Mouse (Mus musculus) kidney, embryonic 15.5 days (tissue): ENCODE results near the gene Zfp579. TPM values are rescaled to one million over a fixed set of nuclear protein-coding genes. Genes with fewer than 3 reads are reported as not detected.
"Not testable (repeated sequence)": the region's sequence is repeated elsewhere in the genome, so short reads cannot be mapped to it uniquely, and the experiment has no call there.

Experiments
- ATAC-seq: fragments of 200-750 bp; cut with Nextera tagmentation; replicated peaks from 2 replicates; pipeline ENCODE4 v1.8.0; 2017; ENCODE audit warnings: moderate TSS enrichment; ENCODE audit not compliant: low FRiP score
- H3K27ac ChIP-seq: fragments of 300-500 bp; sonication (generic); 2 replicates; pipeline ENCODE4 v1.5.1; 2015; ENCODE audit warnings: mild to moderate bottlenecking, inconsistent platforms
- H3K27me3 ChIP-seq: fragments of 300-500 bp; sonication (generic); 2 replicates; pipeline ENCODE4 v1.6.1; 2015; ENCODE audit warnings: inconsistent platforms
- H3K36me3 ChIP-seq: fragments of 300-500 bp; sonication (generic); 2 replicates; pipeline ENCODE4 v1.6.1; 2015; ENCODE audit warnings: inconsistent platforms
- H3K4me1 ChIP-seq: fragments of 300-500 bp; sonication (generic); 2 replicates; pipeline ENCODE4 v1.6.1; 2015; ENCODE audit warnings: inconsistent platforms
- H3K4me2 ChIP-seq: fragments of 300-500 bp; sonication (generic); 2 replicates; pipeline ENCODE4 v1.6.1; 2015; ENCODE audit warnings: moderate library complexity, mild to moderate bottlenecking, inconsistent platforms
- H3K4me3 ChIP-seq: fragments of 300-500 bp; sonication (generic); replicated peaks from 2 replicates; pipeline ENCODE4 v1.5.1; 2015; ENCODE audit warnings: mild to moderate bottlenecking, inconsistent platforms
- H3K9ac ChIP-seq: fragments of 300-500 bp; sonication (generic); 2 replicates; pipeline ENCODE4 v1.6.1; 2015; ENCODE audit warnings: mild to moderate bottlenecking, inconsistent platforms
- H3K9me3 ChIP-seq: fragments of 300-500 bp; sonication (generic); replicated peaks from 2 replicates; pipeline ENCODE4 v1.6.1; 2016; ENCODE audit warnings: inconsistent platforms
- WGBS: fragments of 180-500 bp; shearing (Covaris S2); methylation state at CpG from one replicate; pipeline ENCODE4 v1.1.7; 2015; ENCODE audit warnings: mixed read lengths; 5-methylcytosine and 5-hydroxymethylcytosine counted together
- polyA plus RNA-seq: library from polyadenylated mRNA; unstranded; fragments of >200 nt; fragmentation: Nextera tagmentation; extraction: Ambion mirVana; gene quantifications from 2 replicates; pipeline ENCODE4 v1.2.1, GENCODE M21; 2015

Zfp579 gene
- polyA plus RNA-seq, 1 experiment from 2014 or later: 39.9 TPM

DNA sequence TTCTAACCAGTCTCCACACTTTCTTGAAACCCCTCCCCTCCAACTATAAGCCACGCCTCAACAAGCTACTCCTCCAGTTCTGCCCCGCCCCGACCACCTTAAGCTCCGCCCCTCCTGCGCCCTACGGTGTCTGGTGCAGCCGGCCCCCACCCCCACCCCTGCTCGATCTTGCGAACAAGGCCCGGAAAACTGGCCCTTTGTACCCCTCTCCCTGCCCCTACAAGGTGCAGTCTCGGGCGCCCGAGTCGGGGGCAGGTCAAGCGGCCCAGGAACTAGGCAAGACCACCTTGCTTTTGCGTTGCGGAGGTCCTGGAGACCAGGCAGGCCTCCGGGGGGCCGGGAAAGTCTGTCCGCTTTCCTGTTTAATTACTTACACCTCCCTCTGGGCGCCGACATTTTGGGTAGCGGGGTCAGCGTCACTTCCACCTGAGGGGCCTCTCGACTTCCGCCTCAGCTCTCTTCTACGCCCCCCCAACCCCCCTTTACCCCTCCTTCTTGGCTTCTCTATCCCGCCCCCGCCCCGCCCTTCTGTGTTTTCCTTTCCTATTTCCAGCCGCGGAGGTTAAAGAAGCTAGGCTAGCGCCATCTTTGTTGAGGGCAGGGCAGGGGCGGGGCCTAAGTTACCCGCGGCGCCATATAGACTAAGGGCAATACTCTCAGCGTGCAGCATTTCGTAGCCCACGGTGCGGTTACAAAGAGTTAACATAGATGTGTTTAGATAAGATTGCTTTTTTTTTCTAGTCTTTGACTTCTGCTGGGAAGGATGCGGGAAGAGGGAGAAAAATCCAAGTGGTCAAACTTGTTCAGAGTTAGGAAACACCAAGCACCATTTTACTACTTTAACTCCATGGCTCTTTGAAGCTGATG lies 18.5 kb upstream of the Zfp579 start, which contains the start of the genes Zfp524 and Fiz1:
Zfp524 (plus strand) TSS at position 165 of the 867 bp plus-strand sequence.
Fiz1 (minus strand) TSS at position 447 of the 867 bp plus-strand sequence.
- peak within 1 kb of the TSS; percentile 64 for H3K4me2 ChIP-seq
- no peaks in the 10 kb centered on the region for H3K27me3 ChIP-seq
- peaks cover 25% of the 10 kb centered on the region for H3K4me1 ChIP-seq
- WGBS: 0% methylated on average over 42 of the region's 42 CpGs
- peak within 1 kb of the TSS; percentile 99 for H3K27ac ChIP-seq
- no peaks in the 10 kb centered on the region for H3K9me3 ChIP-seq
- H3K36me3 ChIP-seq: peaks cover 51% of the 10 kb centered on the region
- ATAC-seq: peak; percentile 82
- H3K4me3 ChIP-seq: peak within 1 kb of the TSS; percentile 76
- peak within 1 kb of the TSS; percentile 88 for H3K9ac ChIP-seq

- WGBS: 91% methylated on average over 27 of the region's 27 CpGs
- Histone ChIP-seq H3K9me3 (no peaks in the 10 kb centered on the region), H3K4me1 (peaks cover 15% of the 10 kb centered on the region), H3K9ac (no peak overlapping the region), H3K4me3 (peak overlapping the region; percentile 76), H3K27ac (no peak overlapping the region), H3K4me2 (peak overlapping the region; percentile 64), H3K36me3 (peaks cover 63% of the 10 kb centered on the region), H3K27me3 (no peaks in the 10 kb centered on the region)
- ATAC-seq: no peak
These were observed 16.9 kb upstream of the Zfp579 start for GRCm38 (mm10) chr7:5012681-5013513.

GRCm38 (mm10) chr7:5008229-5008628 lies 12.3 kb upstream of the Zfp579 start:
- Histone ChIP-seq H3K27ac (no peak overlapping the region), H3K4me3 (no peak overlapping the region)

GRCm38 (mm10) chr7:5002876-5003275 lies 6.9 kb upstream of the Zfp579 start:
- H3K27ac ChIP-seq, H3K9me3 ChIP-seq, H3K27me3 ChIP-seq, H3K4me1 ChIP-seq, ATAC-seq, H3K9ac ChIP-seq, H3K4me2 ChIP-seq, H3K4me3 ChIP-seq: not testable (repeated sequence)
- 69% methylated on average over 8 of the region's 8 CpGs for WGBS
- H3K36me3 ChIP-seq: peaks cover 14% of the 10 kb centered on the region

More at GRCm38 (mm10) chr7:5008229-5008628, 12.3 kb upstream of the Zfp579 start:
- Histone ChIP-seq H3K4me2 (no peak overlapping the region), H3K36me3 (peaks cover 66% of the 10 kb centered on the region), H3K9ac (no peak overlapping the region), H3K4me1 (peaks cover 3% of the 10 kb centered on the region; the same call in 1 of the 2 replicates), H3K27me3 (no peaks in the 10 kb centered on the region), H3K9me3 (no peaks in the 10 kb centered on the region)
- WGBS: 97% methylated on average over 26 of the region's 26 CpGs
- no peak for ATAC-seq

GRCm38 (mm10) chr7:4999876-5000275 lies 3.9 kb upstream of the Zfp579 start:
- H3K4me3 ChIP-seq: no peak overlapping the region
- ATAC-seq: no peak
- no peak overlapping the region for H3K4me2 ChIP-seq
- no peak overlapping the region for H3K9ac ChIP-seq
- no peaks in the 10 kb centered on the region for H3K36me3 ChIP-seq
- no peak overlapping the region for H3K27ac ChIP-seq
- H3K27me3 ChIP-seq: no peaks in the 10 kb centered on the region
- H3K4me1 ChIP-seq: peaks cover 15% of the 10 kb centered on the region
- H3K9me3 ChIP-seq: no peaks in the 10 kb centered on the region
- WGBS: 67% methylated on average over 2 of the region's 2 CpGs

DNA sequence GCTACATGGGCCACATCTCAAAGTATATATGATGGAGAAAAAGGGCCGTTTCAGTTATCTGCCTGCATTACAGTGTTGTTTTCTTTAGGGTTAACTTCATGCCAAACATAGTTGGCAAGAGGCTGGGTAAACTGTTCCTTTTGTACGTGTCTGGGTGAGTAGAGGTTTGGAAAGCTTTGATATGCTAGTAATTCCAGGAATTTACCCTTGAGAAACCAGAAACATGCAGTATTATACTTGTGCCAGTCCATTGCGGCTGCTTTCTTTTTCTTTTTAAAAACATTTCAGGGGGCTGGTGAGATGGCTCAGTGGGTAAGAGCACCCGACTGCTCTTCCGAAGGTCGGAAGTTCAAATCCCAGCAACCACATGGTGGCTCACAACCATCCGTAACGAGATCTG lies 976 bp upstream of the Zfp579 start:
- H3K36me3 ChIP-seq: peaks cover 23% of the 10 kb centered on the region
- H3K4me1 ChIP-seq: peaks cover 27% of the 10 kb centered on the region
- WGBS: 70% methylated on average over 8 of the region's 8 CpGs
- H3K9me3 ChIP-seq: peaks cover 3% of the 10 kb centered on the region
- peak overlapping the region; percentile 68 for H3K4me3 ChIP-seq
- H3K4me2 ChIP-seq: peak overlapping the region; percentile 78
- peak overlapping the region; percentile 71 for H3K27ac ChIP-seq
- no peak for ATAC-seq
- peaks cover 7% of the 10 kb centered on the region; the same call in 1 of the 2 replicates for H3K27me3 ChIP-seq
- H3K9ac ChIP-seq: peak overlapping the region; percentile 79; the same call in 1 of the 2 replicates

- peaks cover 7% of the 10 kb centered on the region; the same call in 1 of the 2 replicates for H3K27me3 ChIP-seq
- H3K4me2 ChIP-seq: peak overlapping the region; percentile 78
- peaks cover 3% of the 10 kb centered on the region for H3K9me3 ChIP-seq
- H3K27ac ChIP-seq: peak overlapping the region; percentile 72
- peak overlapping the region; percentile 79 for H3K9ac ChIP-seq
- WGBS: 7% methylated on average over 18 of the region's 19 CpGs
- peaks cover 32% of the 10 kb centered on the region for H3K36me3 ChIP-seq
- peaks cover 27% of the 10 kb centered on the region for H3K4me1 ChIP-seq
- ATAC-seq: 0 out of 2 replicates have a peak, but pooled peaks have one; percentile 9
- H3K4me3 ChIP-seq: peak overlapping the region; percentile 68
These were observed 523 bp downstream of the Zfp579 start for GRCm38 (mm10) chr7:4995268-4996002.

- H3K36me3 ChIP-seq: peaks cover 32% of the 10 kb centered on the region
- WGBS: 56% methylated on average over 59 of the region's 59 CpGs
- peak overlapping the region; percentile 78 for H3K4me2 ChIP-seq
- H3K27me3 ChIP-seq: peaks cover 7% of the 10 kb centered on the region; the same call in 1 of the 2 replicates
- H3K9me3 ChIP-seq: peaks cover 3% of the 10 kb centered on the region
- H3K4me3 ChIP-seq: peak overlapping the region; percentile 68; the same call in 1 of the 2 replicates
- no peak overlapping the region for H3K27ac ChIP-seq
- H3K4me1 ChIP-seq: peaks cover 27% of the 10 kb centered on the region
- ATAC-seq: no peak; the same call in 1 of the 2 replicates
- no peak overlapping the region for H3K9ac ChIP-seq
These were observed 1.8 kb downstream of the Zfp579 start for GRCm38 (mm10) chr7:4993999-4994788.

DNA sequence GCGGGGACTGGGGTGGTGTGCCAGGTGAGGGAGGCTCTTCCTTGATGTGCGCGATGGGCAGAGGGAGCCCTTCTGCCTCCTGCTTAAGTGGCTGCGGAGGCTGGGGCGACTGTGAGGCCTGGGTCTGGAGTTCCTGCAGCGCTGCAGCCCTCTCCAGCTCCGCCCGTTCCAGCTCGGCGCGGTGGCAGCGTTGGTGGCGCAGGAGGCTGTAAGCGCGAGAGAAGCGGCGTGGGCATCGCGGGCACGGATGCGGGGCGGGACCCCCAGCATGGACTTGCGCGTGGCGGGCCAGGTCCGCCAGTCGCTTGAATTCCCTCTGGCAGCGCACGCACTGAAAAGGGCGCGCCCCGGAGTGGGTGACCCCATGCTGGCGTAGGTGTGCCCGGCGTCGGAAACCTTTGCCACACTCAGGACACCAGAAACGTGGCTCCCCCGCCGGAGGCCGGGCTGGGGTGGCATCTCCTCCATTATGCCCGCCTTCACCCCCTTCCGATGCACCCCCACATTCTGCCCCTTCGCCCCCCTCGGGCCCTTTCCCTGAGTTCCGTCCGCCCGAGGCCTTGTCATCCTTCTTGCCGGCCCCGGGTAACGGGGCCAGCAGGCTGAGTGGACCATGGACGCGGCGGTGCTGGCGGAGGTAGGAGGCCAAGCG lies 2.5 kb downstream of the Zfp579 start:
- Histone ChIP-seq H3K9me3 (peaks cover 3% of the 10 kb centered on the region), H3K27ac (no peak overlapping the region), H3K9ac (no peak overlapping the region), H3K4me2 (peak overlapping the region; percentile 78), H3K4me1 (peaks cover 27% of the 10 kb centered on the region), H3K27me3 (peaks cover 7% of the 10 kb centered on the region; the same call in 1 of the 2 replicates), H3K4me3 (0 out of 2 replicates have a peak overlapping the region, but pooled peaks have one; percentile 68), H3K36me3 (peaks cover 32% of the 10 kb centered on the region)
- ATAC-seq: no peak
- WGBS: 45% methylated on average over 55 of the region's 55 CpGs

DNA sequence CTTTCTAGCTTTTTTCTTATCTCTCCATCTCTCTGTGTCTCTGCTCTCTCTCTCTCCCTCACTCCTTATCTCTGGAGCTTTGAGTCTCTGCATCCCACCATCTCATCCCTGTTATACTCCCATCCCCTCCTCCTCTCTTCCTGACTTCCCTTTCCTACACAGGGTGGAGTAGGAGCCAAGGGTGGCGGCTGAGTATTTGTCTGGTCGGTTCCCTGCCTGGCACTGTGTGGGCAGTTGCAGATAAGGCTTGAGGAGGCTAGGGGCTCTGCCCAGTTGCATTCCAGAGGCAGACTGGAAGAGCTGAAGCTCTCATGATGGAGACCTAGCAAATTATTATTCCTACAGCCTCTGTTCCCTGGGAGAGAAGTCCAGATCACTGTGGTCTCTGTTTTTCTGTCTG lies 7.7 kb downstream of the Zfp579 start:
- Histone ChIP-seq H3K9ac (no peak overlapping the region), H3K27ac (no peak overlapping the region), H3K36me3 (peaks cover 22% of the 10 kb centered on the region), H3K27me3 (no peaks in the 10 kb centered on the region), H3K4me1 (no peaks in the 10 kb centered on the region), H3K9me3 (no peaks in the 10 kb centered on the region), H3K4me3 (no peak overlapping the region), H3K4me2 (no peak overlapping the region)
- ATAC-seq: no peak
- WGBS: 63% methylated on average over 2 of the region's 2 CpGs
